Mouse (Mus musculus) hindbrain, postnatal 0 days (tissue): ENCODE measurements at regions not wholly inside any gene's neighbourhood (a gene's known extent, or its start where the extent isn't known, plus 50 kb on each side); places are given as distances from the start of the nearest gene placed in this dataset.

Experiments
- ATAC-seq: fragments of 200-750 bp; cut with Nextera tagmentation; 2 replicates; pipeline ENCODE4 v1.8.0; 2017; ENCODE audit warnings: mild to moderate bottlenecking, moderate TSS enrichment, moderate library complexity
- DNase-seq: peaks from one replicate; pipeline ENCODE4 v3.0.0-alpha.2; 2015; ENCODE audit warnings: low spot score
- H3K27ac ChIP-seq: fragments of 300-500 bp; sonication (generic); 2 replicates; pipeline ENCODE4 v1.5.1; 2014; ENCODE audit warnings: mild to moderate bottlenecking
- H3K27me3 ChIP-seq: fragments of 300-500 bp; sonication (generic); 2 replicates; pipeline ENCODE4 v1.6.1; 2014; ENCODE audit warnings: low read length, mixed read lengths; ENCODE audit not compliant: insufficient read depth
- H3K36me3 ChIP-seq: fragments of 300-500 bp; sonication (generic); 2 replicates; pipeline ENCODE4 v1.6.1; 2014; ENCODE audit warnings: low read length, mixed read lengths; ENCODE audit not compliant: insufficient read depth
- H3K4me1 ChIP-seq: fragments of 300-500 bp; sonication (generic); 2 replicates; pipeline ENCODE4 v1.6.1; 2014; ENCODE audit warnings: antibody characterized with exemption, low read length, mixed read lengths; ENCODE audit not compliant: insufficient read depth
- H3K4me2 ChIP-seq: fragments of 300-500 bp; sonication (generic); 2 replicates; pipeline ENCODE4 v1.6.1; 2014; ENCODE audit warnings: low read depth, mild to moderate bottlenecking, low read length, moderate library complexity, mixed read lengths
- H3K4me3 ChIP-seq: fragments of 300-500 bp; sonication (generic); 2 replicates; pipeline ENCODE4 v1.5.1; 2014; ENCODE audit warnings: low read length
- H3K9ac ChIP-seq: fragments of 300-500 bp; sonication (generic); replicated peaks from 2 replicates; pipeline ENCODE4 v1.6.1; 2014; ENCODE audit warnings: mild to moderate bottlenecking, low read length, moderate library complexity, mixed read lengths
- H3K9me3 ChIP-seq: fragments of 300-500 bp; sonication (generic); 2 replicates; pipeline ENCODE4 v1.6.1; 2016; ENCODE audit warnings: low read length, mixed read lengths
- CTCF ChIP-seq: IDR thresholded peaks from 2 replicates; pipeline ENCODE4 v1.5.1; 2016; ENCODE audit warnings: antibody characterized with exemption, control low read depth, low read depth
- WGBS: fragments of 180-500 bp; shearing (Covaris S2); extraction: QIAGEN DNeasy Blood & Tissue Kit; methylation state at CpG from one replicate; pipeline ENCODE4 v1.1.7; 2014; 5-methylcytosine and 5-hydroxymethylcytosine counted together

GRCm38 (mm10) chr10:113034356-113034755 lies 105.6 kb upstream of the Atxn7l3b start:
- Histone ChIP-seq H3K4me1 (no peaks in the 10 kb centered on the region), H3K27me3 (no peaks in the 10 kb centered on the region), H3K9ac (no peak overlapping the region), H3K4me2 (no peak overlapping the region), H3K9me3 (no peaks in the 10 kb centered on the region), H3K36me3 (no peaks in the 10 kb centered on the region), H3K27ac (no peak overlapping the region), H3K4me3 (no peak overlapping the region)
- TF ChIP-seq CTCF = no peak
- ATAC-seq = no peak
- DNase-seq = no peak
- 54% methylated on average over 3 of the region's 3 CpGs for WGBS

- H3K36me3 ChIP-seq = no peaks in the 10 kb centered on the region
- no peak for DNase-seq
- H3K4me3 ChIP-seq = no peak overlapping the region
- no peaks in the 10 kb centered on the region for H3K4me1 ChIP-seq
- no peaks in the 10 kb centered on the region for H3K9me3 ChIP-seq
- H3K27ac ChIP-seq = no peak overlapping the region
- no peak for TF ChIP-seq CTCF
- ATAC-seq = no peak
- 86% methylated on average over 4 of the region's 4 CpGs for WGBS
- H3K27me3 ChIP-seq = no peaks in the 10 kb centered on the region
- no peak overlapping the region for H3K9ac ChIP-seq
- H3K4me2 ChIP-seq = no peak overlapping the region
These were observed 104.1 kb upstream of the Atxn7l3b start for GRCm38 (mm10) chr10:113032870-113033269.

- no peak overlapping the region for H3K27ac ChIP-seq
- peak; percentile 85 for DNase-seq
- no peak overlapping the region for H3K4me2 ChIP-seq
- H3K9ac ChIP-seq = no peak overlapping the region
- H3K4me1 ChIP-seq = no peaks in the 10 kb centered on the region
- no peaks in the 10 kb centered on the region for H3K9me3 ChIP-seq
- WGBS = 12% methylated on average over 5 of the region's 5 CpGs
- ATAC-seq = no peak
- no peaks in the 10 kb centered on the region for H3K27me3 ChIP-seq
- H3K36me3 ChIP-seq = no peaks in the 10 kb centered on the region
- no peak overlapping the region for H3K4me3 ChIP-seq
- TF ChIP-seq CTCF = peak; percentile 71
These were observed 98.5 kb upstream of the Atxn7l3b start for GRCm38 (mm10) chr10:113027300-113027699.

- no peak overlapping the region for H3K9ac ChIP-seq
- no peaks in the 10 kb centered on the region for H3K4me1 ChIP-seq
- no peak overlapping the region for H3K27ac ChIP-seq
- no peak for ATAC-seq
- no peaks in the 10 kb centered on the region for H3K9me3 ChIP-seq
- TF ChIP-seq CTCF = no peak
- no peaks in the 10 kb centered on the region for H3K36me3 ChIP-seq
- no peak overlapping the region for H3K4me3 ChIP-seq
- H3K27me3 ChIP-seq = no peaks in the 10 kb centered on the region
- WGBS = 61% methylated on average over 1 of the region's 1 CpGs
- no peak overlapping the region for H3K4me2 ChIP-seq
- no peak for DNase-seq
These were observed 95.8 kb upstream of the Atxn7l3b start for GRCm38 (mm10) chr10:113024633-113025032.

- H3K36me3 ChIP-seq = no peaks in the 10 kb centered on the region
- ATAC-seq (no peak), DNase-seq (no peak)
- no peak overlapping the region for H3K4me3 ChIP-seq
- H3K27me3 ChIP-seq = no peaks in the 10 kb centered on the region
- TF ChIP-seq CTCF = no peak
- no peak overlapping the region for H3K9ac ChIP-seq
- H3K9me3 ChIP-seq = no peaks in the 10 kb centered on the region
- H3K4me1 ChIP-seq = no peaks in the 10 kb centered on the region
- no peak overlapping the region for H3K4me2 ChIP-seq
- 21% methylated on average over 3 of the region's 3 CpGs for WGBS
- H3K27ac ChIP-seq = no peak overlapping the region
These were observed 80.3 kb upstream of the Atxn7l3b start for GRCm38 (mm10) chr10:113009124-113009523.

GRCm38 (mm10) chr10:112990720-112991119 lies 61.9 kb upstream of the Atxn7l3b start:
- Histone ChIP-seq H3K36me3 (no peaks in the 10 kb centered on the region), H3K4me3 (no peak overlapping the region), H3K27me3 (no peaks in the 10 kb centered on the region), H3K4me2 (no peak overlapping the region), H3K9ac (no peak overlapping the region), H3K9me3 (no peaks in the 10 kb centered on the region), H3K27ac (no peak overlapping the region), H3K4me1 (no peaks in the 10 kb centered on the region)
- ATAC-seq = no peak
- no peak for DNase-seq
- no peak for TF ChIP-seq CTCF
- WGBS = 59% methylated on average over 4 of the region's 4 CpGs

GRCm38 (mm10) chr10:112982697-112983096 lies 53.9 kb upstream of the Atxn7l3b start:
- DNase-seq (no peak), ATAC-seq (no peak)
- 86% methylated on average over 1 of the region's 1 CpGs for WGBS
- Histone ChIP-seq H3K27ac (no peak overlapping the region), H3K9me3 (no peaks in the 10 kb centered on the region), H3K4me1 (no peaks in the 10 kb centered on the region), H3K4me2 (no peak overlapping the region), H3K9ac (no peak overlapping the region), H3K4me3 (no peak overlapping the region), H3K27me3 (no peaks in the 10 kb centered on the region), H3K36me3 (no peaks in the 10 kb centered on the region)
- TF ChIP-seq CTCF = no peak
